Mouse (Mus musculus) left cerebral cortex, adult 2 months (tissue): ENCODE measurements around the gene Ms4a4c. TPM values are rescaled to one million over a fixed set of nuclear protein-coding genes. Genes with fewer than 3 reads are reported as not detected.

Experiments used
- total RNA-seq, 2 experiments: library from RNA; stranded (reverse); gene quantifications; 2 replicates each; pipeline ENCODE4 v1.2.3; 2021

Gene Ms4a4c
- total RNA-seq, 2 experiments from 2014 or later = 0.34 TPM; not detected in 1

Other genes with a start within 250 kb of the Ms4a4c start
- not detected for gene 1700025F22Rik, start 239.4 kb upstream of the Ms4a4c start, total RNA-seq
- not detected for gene Ms4a13, start 208.0 kb upstream of the Ms4a4c start, total RNA-seq
- gene Ms4a12, start 172.3 kb upstream of the Ms4a4c start, total RNA-seq = not detected
- not detected for gene Ms4a1, start 138.5 kb upstream of the Ms4a4c start, total RNA-seq
- gene Ms4a5, start 120.9 kb upstream of the Ms4a4c start, total RNA-seq = not detected
- not detected for gene Ms4a14, start 90.3 kb upstream of the Ms4a4c start, total RNA-seq
- under 1 TPM; 0.42 to 0.77 TPM for gene Ms4a7, start 68.6 kb upstream of the Ms4a4c start, total RNA-seq
- gene Ms4a4a, start 29.2 kb upstream of the Ms4a4c start, total RNA-seq = 1 to 10 TPM in 1 of 2 experiments, under 1 TPM in 1; 0.57 to 1.6 TPM
- gene Ms4a4b, start 38.8 kb downstream of the Ms4a4c start, total RNA-seq = under 1 TPM in 1 of 2 experiments, not detected in 1; 0.20 TPM
- 1 to 10 TPM; 1.4 to 2.3 TPM for gene Ms4a6c, start 64.6 kb downstream of the Ms4a4c start, total RNA-seq
- gene Gm8369, start 81.2 kb downstream of the Ms4a4c start, total RNA-seq = 1 to 10 TPM; 1.3 to 1.5 TPM
- gene Ms4a6b, start 111.7 kb downstream of the Ms4a4c start, total RNA-seq = 1 to 10 TPM; 1.7 to 2.9 TPM
- gene Ms4a4d, start 132.0 kb downstream of the Ms4a4c start, total RNA-seq = not detected
- 1 to 10 TPM; 1.2 to 1.7 TPM for gene Ms4a6d, start 200.1 kb downstream of the Ms4a4c start, total RNA-seq
- gene Ms4a2, start 218.9 kb downstream of the Ms4a4c start, total RNA-seq = not detected
- not detected for gene Ms4a3, start 236.1 kb downstream of the Ms4a4c start, total RNA-seq